Mouse (Mus musculus): ENCODE results near the gene Otulin.

The Otulin gene

GRCm38 (mm10) chr15:27551117-27552114, 79.1 kb downstream of the Otulin start:
- no peak for DNase-seq (ENCODE audit: low spot score in 2 of 2)

GRCm38 (mm10) chr15:27550358-27550992, 80.0 kb downstream of the Otulin start:
- DNase-seq (ENCODE audit: low spot score in 2 of 2): no peak

GRCm38 (mm10) chr15:27549878-27550277, 80.6 kb downstream of the Otulin start:
- no peak for DNase-seq (ENCODE audit: low spot score in 2 of 2)

GRCm38 (mm10) chr15:27549071-27549470, 81.4 kb downstream of the Otulin start:
- DNase-seq (ENCODE audit: low spot score in 2 of 2): no peak

GRCm38 (mm10) chr15:27548110-27548509, 82.4 kb downstream of the Otulin start:
- DNase-seq (ENCODE audit: low spot score in 2 of 2): no peak

- no peak for DNase-seq (ENCODE audit: low spot score in 2 of 2)
Measured at GRCm38 (mm10) chr15:27545203-27545602, 85.3 kb downstream of the Otulin start.

- no peak for DNase-seq (ENCODE audit: low spot score in 2 of 2)
Measured at GRCm38 (mm10) chr15:27539745-27540144, 90.7 kb downstream of the Otulin start.

- no peak for DNase-seq (ENCODE audit: low spot score in 2 of 2)
Measured at GRCm38 (mm10) chr15:27537519-27538223, 92.8 kb downstream of the Otulin start.

- DNase-seq (ENCODE audit: low spot score in 2 of 2): no peak
Measured at GRCm38 (mm10) chr15:27536771-27537170, 93.7 kb downstream of the Otulin start.

- no peak for DNase-seq (ENCODE audit: low spot score in 2 of 2)
Measured at GRCm38 (mm10) chr15:27536186-27536585, 94.3 kb downstream of the Otulin start.

- no peak for DNase-seq (ENCODE audit: low spot score in 2 of 2)
Measured at GRCm38 (mm10) chr15:27535681-27536080, 94.8 kb downstream of the Otulin start.

GRCm38 (mm10) chr15:27533036-27533435, 97.5 kb downstream of the Otulin start:
- no peak for DNase-seq (ENCODE audit: low spot score in 2 of 2)

GRCm38 (mm10) chr15:27530023-27530422, 100.5 kb downstream of the Otulin start:
- DNase-seq (ENCODE audit: low spot score in 2 of 2): no peak

- DNase-seq (ENCODE audit: low spot score in 2 of 2): no peak
Measured at GRCm38 (mm10) chr15:27528896-27529295, 101.6 kb downstream of the Otulin start.

- no peak for DNase-seq (ENCODE audit: low spot score in 2 of 2)
Measured at GRCm38 (mm10) chr15:27525233-27526005, 105.1 kb downstream of the Otulin start.

- DNase-seq (ENCODE audit: low spot score in 2 of 2): no peak
Measured at GRCm38 (mm10) chr15:27519857-27520256, 110.6 kb downstream of the Otulin start.

GRCm38 (mm10) chr15:27518026-27518425, 112.5 kb downstream of the Otulin start:
- DNase-seq (ENCODE audit: low spot score in 2 of 2): no peak

- DNase-seq (ENCODE audit: low spot score in 2 of 2): no peak
Measured at GRCm38 (mm10) chr15:27516927-27517326, 113.6 kb downstream of the Otulin start.

- no peak for DNase-seq (ENCODE audit: low spot score in 2 of 2)
Measured at GRCm38 (mm10) chr15:27508982-27509381, 121.5 kb downstream of the Otulin start.

- DNase-seq (ENCODE audit: low spot score in 2 of 2): no peak
Measured at GRCm38 (mm10) chr15:27508169-27508568, 122.3 kb downstream of the Otulin start.

- no peak for DNase-seq (ENCODE audit: low spot score in 2 of 2)
Measured at GRCm38 (mm10) chr15:27506893-27507596, 123.4 kb downstream of the Otulin start.

Measured in thymus, postnatal 10 days (tissue).